Mouse (Mus musculus): ENCODE data around the gene Shoc2. TPM values are rescaled to one million over a fixed set of nuclear protein-coding genes. Genes with fewer than 3 reads are reported as not detected.

Gene Shoc2
- total and polyA plus RNA-seq, 3 experiments, result 14.1 to 27.1 (median 23.7) TPM

DNA sequence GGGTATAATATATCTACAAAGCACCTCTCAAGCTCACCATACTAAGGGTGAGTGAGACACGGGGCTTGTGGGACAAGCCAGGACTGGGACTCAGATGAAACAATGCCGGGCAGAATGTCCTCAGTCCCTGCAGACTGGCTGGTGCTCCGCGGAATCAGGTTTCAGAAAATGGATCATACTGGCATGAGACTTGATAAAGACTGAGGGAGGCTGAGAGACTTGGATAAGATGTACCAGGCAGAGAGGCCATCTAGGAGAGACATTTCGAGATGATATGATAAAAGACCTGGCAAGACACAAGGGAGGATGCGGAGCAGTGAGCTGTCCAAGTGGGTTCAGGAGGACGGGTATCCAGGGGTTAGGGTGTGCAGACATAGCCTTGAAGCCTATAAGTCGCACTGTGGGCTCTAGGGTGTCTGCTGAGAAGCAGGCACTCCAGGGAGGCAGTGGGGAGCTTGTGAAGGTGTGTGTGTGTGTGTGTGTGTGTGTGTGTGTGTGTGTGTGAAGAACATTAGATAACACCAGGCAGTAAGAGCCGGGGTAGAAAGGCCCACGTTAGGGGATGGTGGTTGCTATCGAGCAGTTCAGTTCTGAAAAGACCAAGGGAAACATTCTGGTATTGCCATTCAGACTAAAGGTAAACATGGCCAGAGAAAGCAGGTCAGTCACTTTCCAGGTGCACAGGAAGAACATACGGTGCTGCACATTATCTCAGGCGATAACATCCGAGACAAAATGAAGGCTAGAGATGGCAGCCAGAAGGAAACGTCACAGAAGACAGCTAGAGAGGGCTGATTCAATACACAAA is 42.0 kb upstream of the Shoc2 start:
- H3K27me3 ChIP-seq (replicated peaks), result no peaks in the 10 kb centered on the region
- dilution Hi-C loops (cut with MboI; ENCODE audit: extremely low pct_ligation_motif_present, extremely low pct_unique_long_range_greater_than_20kb, low sequenced_read_pairs) (no loop called here), in situ Hi-C loops (cut with MboI; ENCODE audit: low pct_ligation_motif_present, low pct_unique_long_range_greater_than_20kb, low sequenced_read_pairs) (no loop called here)
- DNase-seq (ENCODE audit: extremely low read depth), result no peak
- peaks cover 24 to 66% of the 10 kb centered on the region in 2 experiments for H3K4me1 ChIP-seq (ENCODE audit: control insufficient read depth in 1 of 2, insufficient read depth in 2 of 2)
- peaks cover 18% of the 10 kb centered on the region; the same call in 1 of the 2 replicates for H3K79me2 ChIP-seq (replicated peaks; ENCODE audit: control insufficient read depth, extremely low read depth, insufficient read depth, poor library complexity, severe bottlenecking)
- H3K9ac ChIP-seq (ENCODE audit: insufficient read depth, low read depth), result peak overlapping the region; percentile 89
- TF ChIP-seq ETS1 (conservative IDR thresholded peaks at IDR 0.05; ENCODE audit: low read depth, low read length) (peak; percentile 2; the same call in 1 of the 2 replicates), BHLHE40 (IDR thresholded peaks at IDR 0.05; ENCODE audit: low read depth, low read length) (no peak)
- peak overlapping the region in 2 of 3 experiments; percentile 32 to 93 for H3K4me3 ChIP-seq (replicated peaks in 1 of 3; ENCODE audit: low read depth in 2 of 3, low read length in 2 of 3, poor library complexity in 1 of 3)
- H3K4me2 ChIP-seq (ENCODE audit: insufficient read depth, low read depth, poor library complexity, severe bottlenecking), result peak overlapping the region; percentile 78
- no peak overlapping the region for H3K27ac ChIP-seq (ENCODE audit: insufficient read depth, low read depth)
- no peaks in the 10 kb centered on the region for H3K9me3 ChIP-seq (replicated peaks; ENCODE audit: low read length)
- peaks cover 5% of the 10 kb centered on the region in 2 experiments for H3K36me3 ChIP-seq (replicated peaks in 1 of 2; ENCODE audit: control insufficient read depth in 1 of 2, insufficient read depth in 1 of 2, low read length in 1 of 2)

DNA sequence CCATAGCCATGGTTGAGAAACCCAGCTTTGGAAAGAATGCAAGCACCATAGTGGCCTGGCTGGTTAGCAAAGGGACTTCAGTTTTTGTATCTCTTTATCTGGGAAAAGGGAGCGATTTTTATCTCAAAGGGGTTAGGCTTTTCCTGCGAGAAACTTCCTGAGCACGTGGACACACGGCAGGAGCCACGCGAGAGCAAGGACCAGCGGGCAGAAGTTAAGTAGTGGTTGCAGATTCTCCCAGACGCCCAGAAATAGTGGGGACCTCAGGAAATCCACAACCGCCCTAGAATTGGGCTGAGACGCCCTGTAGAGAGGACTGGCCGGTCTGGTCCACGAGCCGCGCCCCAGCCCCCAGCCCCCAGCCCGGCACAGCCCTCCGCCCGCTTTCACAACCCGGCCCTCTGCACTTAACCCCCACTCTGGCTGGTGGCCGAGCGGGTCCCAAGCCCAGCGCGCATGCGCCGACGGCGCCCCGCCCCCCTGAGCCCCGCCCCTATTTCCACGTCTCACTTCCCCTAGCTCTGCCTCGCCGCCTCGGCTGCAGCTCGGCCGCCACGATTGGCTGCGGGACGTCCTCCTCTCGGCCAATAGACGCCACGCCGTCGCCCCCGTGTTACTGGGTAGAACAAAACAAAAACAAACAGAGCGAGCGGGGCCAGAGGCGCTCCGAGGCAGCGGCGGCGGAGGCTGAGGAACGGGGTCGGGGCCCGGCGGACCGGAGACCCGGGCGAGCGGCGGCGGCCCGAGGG is 41.2 kb upstream of the Shoc2 start:
- H3K27me3 ChIP-seq (replicated peaks), result no peaks in the 10 kb centered on the region
- dilution Hi-C loops (cut with MboI; ENCODE audit: extremely low pct_ligation_motif_present, extremely low pct_unique_long_range_greater_than_20kb, low sequenced_read_pairs), result no loop called here
- DNase-seq (ENCODE audit: extremely low read depth), result peak; percentile 96
- H3K27ac ChIP-seq (ENCODE audit: insufficient read depth, low read depth), result peak overlapping the region; percentile 75
- H3K36me3 ChIP-seq (replicated peaks in 1 of 2; ENCODE audit: control insufficient read depth in 1 of 2, insufficient read depth in 1 of 2, low read length in 1 of 2), result peaks cover 5% of the 10 kb centered on the region in 2 experiments
- peak overlapping the region; percentile 89 for H3K9ac ChIP-seq (ENCODE audit: insufficient read depth, low read depth)
- H3K9me3 ChIP-seq (replicated peaks; ENCODE audit: low read length), result no peaks in the 10 kb centered on the region
- peaks cover 18% of the 10 kb centered on the region; the same call in 1 of the 2 replicates for H3K79me2 ChIP-seq (replicated peaks; ENCODE audit: control insufficient read depth, extremely low read depth, insufficient read depth, poor library complexity, severe bottlenecking)
- H3K4me2 ChIP-seq (ENCODE audit: insufficient read depth, low read depth, poor library complexity, severe bottlenecking), result peak overlapping the region; percentile 78
- in situ Hi-C loops (cut with MboI; ENCODE audit: low pct_ligation_motif_present, low pct_unique_long_range_greater_than_20kb, low sequenced_read_pairs), result no loop called here
- peaks cover 21 to 69% of the 10 kb centered on the region in 2 experiments for H3K4me1 ChIP-seq (ENCODE audit: control insufficient read depth in 1 of 2, insufficient read depth in 2 of 2)
- peak overlapping the region; percentile 52 to 97 (median 93) for H3K4me3 ChIP-seq (replicated peaks in 1 of 3; ENCODE audit: low read depth in 2 of 3, low read length in 2 of 3, poor library complexity in 1 of 3)
- TF ChIP-seq ELF1 (IDR thresholded peaks at IDR 0.05; ENCODE audit: low read depth, low read length) (peak; percentile 52; the same call in 1 of the 2 replicates), POLR2AphosphoS2 (IDR thresholded peaks at IDR 0.05; ENCODE audit: low read depth, low read length) (no peak), MAX (IDR thresholded peaks at IDR 0.05; ENCODE audit: low read length) (peak; percentile 85), PAX5 (IDR thresholded peaks at IDR 0.05; ENCODE audit: low read length) (no peak), ZC3H11A (IDR thresholded peaks at IDR 0.05; ENCODE audit: low read depth, low read length) (no peak), MEF2A (IDR thresholded peaks at IDR 0.05; ENCODE audit: borderline replicate concordance, low read depth, low read length) (no peak), UBTF (IDR thresholded peaks at IDR 0.05; ENCODE audit: low read depth, low read length) (0 out of 2 replicates have a peak, but pooled peaks have one; percentile 33), KAT2A (IDR thresholded peaks at IDR 0.05; ENCODE audit: insufficient replicate concordance, low read length) (no peak), IRF4 (IDR thresholded peaks at IDR 0.05; ENCODE audit: low read depth, low read length) (0 out of 2 replicates have a peak, but pooled peaks have one; percentile 8), ZNF384 (IDR thresholded peaks at IDR 0.05; ENCODE audit: low read depth, low read length) (no peak), CTCF (conservative IDR thresholded peaks at IDR 0.05 in 1 of 2, IDR thresholded peaks at IDR 0.05 in 1 of 2; ENCODE audit: low read depth in 2 of 2, low read length in 2 of 2) (no peak), POLR2A (IDR thresholded peaks at IDR 0.05; ENCODE audit: low read depth, low read length) (peak; percentile 80; the same call in 1 of the 2 replicates), MXI1 (IDR thresholded peaks at IDR 0.05; ENCODE audit: low read depth, low read length) (peak; percentile 76), RAD21 (IDR thresholded peaks at IDR 0.05; ENCODE audit: low read depth, low read length) (no peak), NELFE (IDR thresholded peaks at IDR 0.05; ENCODE audit: low read depth, low read length) (peak; percentile 36; the same call in 1 of the 2 replicates), NRF1 (IDR thresholded peaks at IDR 0.05; ENCODE audit: low read depth, low read length) (peak; percentile 85), USF2 (conservative IDR thresholded peaks at IDR 0.05; ENCODE audit: low read depth, low read length) (no peak), HCFC1 (IDR thresholded peaks at IDR 0.05; ENCODE audit: low read depth, low read length) (peak; percentile 54), MAFK (IDR thresholded peaks at IDR 0.05; ENCODE audit: insufficient replicate concordance, low read length) (no peak), SIN3A (IDR thresholded peaks at IDR 0.05; ENCODE audit: low read length) (peak; percentile 86), MAZ (IDR thresholded peaks at IDR 0.05; ENCODE audit: low read depth, low read length) (0 out of 2 replicates have a peak, but pooled peaks have one; percentile 62), BHLHE40 (IDR thresholded peaks at IDR 0.05; ENCODE audit: low read depth, low read length) (peak; percentile 44; the same call in 1 of the 2 replicates), ZMIZ1 (IDR thresholded peaks at IDR 0.05; ENCODE audit: low read depth, low read length) (peak; percentile 60; the same call in 1 of the 2 replicates), TBP (conservative IDR thresholded peaks at IDR 0.05; ENCODE audit: low read depth, low read length) (0 out of 2 replicates have a peak, but pooled peaks have one; percentile 17), SMC3 (IDR thresholded peaks at IDR 0.05; ENCODE audit: low read depth, low read length) (no peak), JUND (conservative IDR thresholded peaks at IDR 0.05; ENCODE audit: low read depth, low read length) (no peak), MYC (IDR thresholded peaks at IDR 0.05; ENCODE audit: low read depth, low read length) (peak; percentile 91), EP300 (IDR thresholded peaks at IDR 0.05; ENCODE audit: low read length) (no peak)

Measured in CH12.LX (cell line).